Mouse (Mus musculus): Measurements from ENCODE around the gene E2f8. TPM values are rescaled to one million over a fixed set of nuclear protein-coding genes. Genes with fewer than 3 reads are reported as not detected.

The E2f8 gene
- polyA plus RNA-seq, 1 experiment from 2014 or later = 19.1 TPM

- Histone ChIP-seq H3K27ac (no peak within 1 kb of the TSS), H3K4me1 (peaks cover 13% of the 10 kb centered on the region), H3K9me3 (no peaks in the 10 kb centered on the region), H3K4me3 (replicated peaks) (no peak within 1 kb of the TSS), H3K9ac (no peak within 1 kb of the TSS), H3K36me3 (replicated peaks) (no peaks in the 10 kb centered on the region), H3K27me3 (peaks cover 48% of the 10 kb centered on the region), H3K4me2 (no peak within 1 kb of the TSS)
- 79% methylated on average over 8 of the region's 8 CpGs for WGBS
- ATAC-seq (ENCODE audit: low FRiP score) = no peak
These were observed 27.3 kb upstream of the E2f8 start, which contains the start of gene Nav2 for GRCm38 (mm10) chr7:48908521-48909341. Gene Nav2, plus strand, starts transcription at chr7:48908716.

GRCm38 (mm10) chr7:48902454-48902853, 21.1 kb upstream of the E2f8 start:
- ATAC-seq (ENCODE audit: low FRiP score) = peak; percentile 78
- H3K27ac ChIP-seq = no peak overlapping the region
- H3K36me3 ChIP-seq (replicated peaks) = no peaks in the 10 kb centered on the region
- WGBS = 4% methylated on average over 2 of the region's 2 CpGs
- H3K27me3 ChIP-seq = peaks cover 76% of the 10 kb centered on the region
- peaks cover 33% of the 10 kb centered on the region for H3K4me1 ChIP-seq
- no peak overlapping the region for H3K4me2 ChIP-seq
- H3K4me3 ChIP-seq (replicated peaks) = no peak overlapping the region
- H3K9ac ChIP-seq = no peak overlapping the region
- no peaks in the 10 kb centered on the region for H3K9me3 ChIP-seq

- no peak overlapping the region for H3K27ac ChIP-seq
- H3K9me3 ChIP-seq = no peaks in the 10 kb centered on the region
- no peak for ATAC-seq (ENCODE audit: low FRiP score)
- WGBS = 81% methylated on average over 8 of the region's 8 CpGs
- H3K4me2 ChIP-seq = no peak overlapping the region
- no peaks in the 10 kb centered on the region for H3K36me3 ChIP-seq (replicated peaks)
- H3K4me1 ChIP-seq = peaks cover 42% of the 10 kb centered on the region
- H3K9ac ChIP-seq = no peak overlapping the region
- no peak overlapping the region for H3K4me3 ChIP-seq (replicated peaks)
- H3K27me3 ChIP-seq = peaks cover 79% of the 10 kb centered on the region
These were observed 19.2 kb upstream of the E2f8 start for GRCm38 (mm10) chr7:48900408-48901167.

GRCm38 (mm10) chr7:48898416-48898815, 17.0 kb upstream of the E2f8 start:
- peaks cover 79% of the 10 kb centered on the region for H3K27me3 ChIP-seq
- no peak overlapping the region for H3K4me3 ChIP-seq (replicated peaks)
- H3K4me2 ChIP-seq = no peak overlapping the region
- no peak overlapping the region for H3K27ac ChIP-seq
- WGBS = 70% methylated on average over 9 of the region's 9 CpGs
- H3K9me3 ChIP-seq = no peaks in the 10 kb centered on the region
- no peaks in the 10 kb centered on the region for H3K36me3 ChIP-seq (replicated peaks)
- H3K9ac ChIP-seq = no peak overlapping the region
- ATAC-seq (ENCODE audit: low FRiP score) = no peak
- H3K4me1 ChIP-seq = peaks cover 41% of the 10 kb centered on the region

GRCm38 (mm10) chr7:48897539-48898163, 16.3 kb upstream of the E2f8 start:
- ATAC-seq (ENCODE audit: low FRiP score) = peak; percentile 13; the same call in 1 of the 2 replicates
- Histone ChIP-seq H3K4me2 (peak overlapping the region; percentile 34), H3K36me3 (replicated peaks) (no peaks in the 10 kb centered on the region)

GRCm38 (mm10) chr7:48896051-48896450, 14.7 kb upstream of the E2f8 start:
- Histone ChIP-seq H3K9ac (no peak overlapping the region), H3K36me3 (replicated peaks) (no peaks in the 10 kb centered on the region), H3K9me3 (no peaks in the 10 kb centered on the region), H3K4me3 (replicated peaks) (no peak overlapping the region), H3K4me1 (peaks cover 29% of the 10 kb centered on the region), H3K27me3 (peaks cover 82% of the 10 kb centered on the region), H3K27ac (no peak overlapping the region), H3K4me2 (no peak overlapping the region)
- 77% methylated on average over 4 of the region's 4 CpGs for WGBS
- no peak for ATAC-seq (ENCODE audit: low FRiP score)

More at GRCm38 (mm10) chr7:48897539-48898163, 16.3 kb upstream of the E2f8 start:
- WGBS = 20% methylated on average over 24 of the region's 24 CpGs
- Histone ChIP-seq H3K27me3 (peaks cover 82% of the 10 kb centered on the region), H3K9ac (peak overlapping the region; percentile 12; the same call in 1 of the 2 replicates), H3K4me1 (peaks cover 33% of the 10 kb centered on the region), H3K27ac (0 out of 2 replicates have a peak overlapping the region, but pooled peaks have one; percentile 5), H3K9me3 (no peaks in the 10 kb centered on the region), H3K4me3 (replicated peaks) (no peak overlapping the region)

GRCm38 (mm10) chr7:48895475-48895874, 14.1 kb upstream of the E2f8 start:
- Histone ChIP-seq H3K36me3 (replicated peaks) (no peaks in the 10 kb centered on the region), H3K9ac (no peak overlapping the region), H3K4me1 (peaks cover 33% of the 10 kb centered on the region), H3K4me2 (no peak overlapping the region), H3K27me3 (peaks cover 77% of the 10 kb centered on the region), H3K4me3 (replicated peaks) (no peak overlapping the region), H3K27ac (no peak overlapping the region), H3K9me3 (no peaks in the 10 kb centered on the region)
- 88% methylated on average over 4 of the region's 4 CpGs for WGBS
- no peak for ATAC-seq (ENCODE audit: low FRiP score)

GRCm38 (mm10) chr7:48894763-48895162, 13.4 kb upstream of the E2f8 start:
- Histone ChIP-seq H3K27ac (no peak overlapping the region), H3K27me3 (peaks cover 70% of the 10 kb centered on the region), H3K4me2 (no peak overlapping the region), H3K4me1 (peaks cover 33% of the 10 kb centered on the region), H3K9ac (no peak overlapping the region), H3K4me3 (replicated peaks) (no peak overlapping the region), H3K36me3 (replicated peaks) (no peaks in the 10 kb centered on the region), H3K9me3 (no peaks in the 10 kb centered on the region)
- 81% methylated on average over 6 of the region's 6 CpGs for whole genome bisulfite sequencing
- ATAC-seq (ENCODE audit: low FRiP score) = no peak

- WGBS = 0% methylated on average over 6 of the region's 6 CpGs
- Histone ChIP-seq H3K27ac (no peak overlapping the region), H3K9me3 (no peaks in the 10 kb centered on the region), H3K27me3 (peaks cover 64% of the 10 kb centered on the region), H3K4me3 (replicated peaks) (no peak overlapping the region), H3K4me2 (no peak overlapping the region), H3K4me1 (peaks cover 33% of the 10 kb centered on the region), H3K36me3 (replicated peaks) (no peaks in the 10 kb centered on the region), H3K9ac (no peak overlapping the region)
- no peak for ATAC-seq (ENCODE audit: low FRiP score)
These were observed 12.8 kb upstream of the E2f8 start for GRCm38 (mm10) chr7:48894152-48894551.

- Histone ChIP-seq H3K9me3 (no peaks in the 10 kb centered on the region), H3K27me3 (peaks cover 62% of the 10 kb centered on the region), H3K9ac (no peak overlapping the region), H3K4me2 (no peak overlapping the region), H3K4me3 (replicated peaks) (no peak overlapping the region), H3K27ac (no peak overlapping the region), H3K4me1 (peaks cover 33% of the 10 kb centered on the region), H3K36me3 (replicated peaks) (no peaks in the 10 kb centered on the region)
- WGBS = 84% methylated on average over 7 of the region's 7 CpGs
- ATAC-seq (ENCODE audit: low FRiP score) = no peak
These were observed 11.7 kb upstream of the E2f8 start for GRCm38 (mm10) chr7:48893093-48893492.

- Histone ChIP-seq H3K27me3 (peaks cover 59% of the 10 kb centered on the region), H3K36me3 (replicated peaks) (no peaks in the 10 kb centered on the region), H3K9me3 (no peaks in the 10 kb centered on the region), H3K27ac (no peak overlapping the region), H3K4me3 (replicated peaks) (no peak overlapping the region), H3K9ac (no peak overlapping the region), H3K4me2 (no peak overlapping the region), H3K4me1 (peaks cover 21% of the 10 kb centered on the region)
- ATAC-seq (ENCODE audit: low FRiP score) = peak; percentile 62; the same call in 1 of the 2 replicates
- 30% methylated on average over 5 of the region's 5 CpGs for WGBS
These were observed 9.6 kb upstream of the E2f8 start for GRCm38 (mm10) chr7:48891029-48891428.

GRCm38 (mm10) chr7:48888751-48889150, 7.4 kb upstream of the E2f8 start:
- no peaks in the 10 kb centered on the region for H3K36me3 ChIP-seq (replicated peaks)
- no peak for ATAC-seq (ENCODE audit: low FRiP score)
- H3K27me3 ChIP-seq = peaks cover 61% of the 10 kb centered on the region
- 88% methylated on average over 2 of the region's 2 CpGs for WGBS
- H3K4me2 ChIP-seq = no peak overlapping the region
- H3K4me3 ChIP-seq (replicated peaks) = no peak overlapping the region
- H3K27ac ChIP-seq = no peak overlapping the region
- peaks cover 21% of the 10 kb centered on the region for H3K4me1 ChIP-seq
- no peaks in the 10 kb centered on the region for H3K9me3 ChIP-seq
- H3K9ac ChIP-seq = no peak overlapping the region
